Mouse (Mus musculus) cerebellum, adult 2 months (tissue): ENCODE data around the gene Kifc3.

Experiments used
- CTCF ChIP-seq: fragments of 200-500 bp; IDR thresholded peaks from 2 replicates; pipeline ENCODE4 v1.5.1; 2011; ENCODE audit warnings: low read depth, mild to moderate bottlenecking, control low read depth, low read length, moderate library complexity, borderline replicate concordance; ENCODE audit not compliant: insufficient read depth
- POLR2A ChIP-seq: fragments of 200-500 bp; IDR thresholded peaks from 2 replicates; pipeline ENCODE4 v1.6.1; 2011; ENCODE audit warnings: low read length, control low read depth, borderline replicate concordance; ENCODE audit not compliant: insufficient read depth

DNA sequence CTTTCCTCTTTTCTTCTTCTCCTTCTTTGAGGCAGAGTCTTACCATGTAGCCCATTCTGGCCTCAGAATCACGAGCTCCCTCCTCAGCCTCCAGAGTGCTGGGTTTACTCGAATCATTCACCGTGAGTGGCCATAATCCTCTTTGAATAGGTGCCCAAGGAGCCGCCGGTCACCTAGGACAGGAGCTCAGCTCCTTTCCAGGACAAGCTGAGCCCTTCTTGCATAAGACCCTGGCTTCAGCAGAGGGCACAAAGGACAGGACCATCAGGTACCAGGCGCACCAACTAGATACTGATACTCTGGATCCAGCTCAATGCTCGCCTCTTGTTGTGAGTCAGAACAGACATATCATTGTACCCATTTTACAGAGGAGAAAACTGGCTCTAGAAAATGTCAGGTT, 36.2 kb downstream of the Kifc3 start:
- no peak for TF ChIP-seq CTCF
- TF ChIP-seq POLR2A = no peak
